Mouse (Mus musculus) NIH3T3 (cell line): ENCODE results near the gene Hdac9.
A peak's percentile ranks its signal among the peaks of the same experiment; 100 is the strongest.

ENCODE experiments used
- DNase-seq: peaks from one replicate; pipeline ENCODE4 v3.0.0-alpha.2; 2012; ENCODE audit warnings: low read depth

Gene Hdac9

GRCm38 (mm10) chr12:34220051-34220926 lies 696.6 kb downstream of the Hdac9 start:
- DNase-seq: peak; percentile 84

GRCm38 (mm10) chr12:34218561-34218960 lies 698.3 kb downstream of the Hdac9 start:
- DNase-seq: no peak

GRCm38 (mm10) chr12:34215023-34216020 lies 701.6 kb downstream of the Hdac9 start:
- DNase-seq: no peak

- no peak for DNase-seq
Observed at GRCm38 (mm10) chr12:34212162-34212561, 704.7 kb downstream of the Hdac9 start.

GRCm38 (mm10) chr12:34201471-34201870 lies 715.4 kb downstream of the Hdac9 start:
- DNase-seq: peak; percentile 67

GRCm38 (mm10) chr12:34200030-34200446 lies 716.9 kb downstream of the Hdac9 start:
- DNase-seq: peak; percentile 49

- DNase-seq: no peak
Observed at GRCm38 (mm10) chr12:34195155-34195828, 721.6 kb downstream of the Hdac9 start.

GRCm38 (mm10) chr12:34194116-34194515 lies 722.8 kb downstream of the Hdac9 start:
- no peak for DNase-seq

- DNase-seq: no peak
Observed at GRCm38 (mm10) chr12:34191246-34191645, 725.6 kb downstream of the Hdac9 start.

GRCm38 (mm10) chr12:34178931-34179330 lies 738.0 kb downstream of the Hdac9 start:
- DNase-seq: peak; percentile 55

GRCm38 (mm10) chr12:34176790-34177189 lies 740.1 kb downstream of the Hdac9 start:
- DNase-seq: no peak

- DNase-seq: no peak
Observed at GRCm38 (mm10) chr12:34173036-34173435, 743.9 kb downstream of the Hdac9 start.

- DNase-seq: peak; percentile 14
Observed at GRCm38 (mm10) chr12:34170601-34171000, 746.3 kb downstream of the Hdac9 start.

- DNase-seq: no peak
Observed at GRCm38 (mm10) chr12:34165674-34166073, 751.2 kb downstream of the Hdac9 start.

- no peak for DNase-seq
Observed at GRCm38 (mm10) chr12:34156301-34156700, 760.6 kb downstream of the Hdac9 start.

GRCm38 (mm10) chr12:34155740-34156139 lies 761.2 kb downstream of the Hdac9 start:
- peak; percentile 53 for DNase-seq

- DNase-seq: no peak
Observed at GRCm38 (mm10) chr12:34154757-34155156, 762.1 kb downstream of the Hdac9 start.

- no peak for DNase-seq
Observed at GRCm38 (mm10) chr12:34151336-34151735, 765.6 kb downstream of the Hdac9 start.

- no peak for DNase-seq
Observed at GRCm38 (mm10) chr12:34142743-34143142, 774.2 kb downstream of the Hdac9 start.

GRCm38 (mm10) chr12:34113336-34113735 lies 803.6 kb downstream of the Hdac9 start:
- DNase-seq: no peak

GRCm38 (mm10) chr12:34092953-34093352 lies 823.9 kb downstream of the Hdac9 start:
- DNase-seq: no peak

- peak; percentile 17 for DNase-seq
Observed at GRCm38 (mm10) chr12:34091851-34092250, 825.0 kb downstream of the Hdac9 start.
